Mouse (Mus musculus): ENCODE data around the gene Nmrk2. TPM values are rescaled to one million over a fixed set of nuclear protein-coding genes. Genes with fewer than 3 reads are reported as not detected.

The Nmrk2 gene
- polyA plus RNA-seq, 1 experiment from 2014 or later = 0.41 TPM

Other genes with a start within 250 kb of the Nmrk2 start
- 7.7 and 8.7 TPM in 2 replicates for gene Gng7, start 187.1 kb downstream of the Nmrk2 start, polyA plus RNA-seq (2015; fragmentation: Nextera tagmentation; extraction: Ambion mirVana)
- gene Diras1, start 176.4 kb downstream of the Nmrk2 start, polyA plus RNA-seq (2015; fragmentation: Nextera tagmentation; extraction: Ambion mirVana) = 0.05 and 0.29 TPM in 2 replicates
- gene Slc39a3, start 164.6 kb downstream of the Nmrk2 start, polyA plus RNA-seq (2015; fragmentation: Nextera tagmentation; extraction: Ambion mirVana) = 21.3 and 21.8 TPM in 2 replicates
- 200 and 204 TPM in 2 replicates for gene Sgta, start 141.9 kb downstream of the Nmrk2 start, polyA plus RNA-seq (2015; fragmentation: Nextera tagmentation; extraction: Ambion mirVana)
- 79.3 and 91.0 TPM in 2 replicates for gene Thop1, start 132.0 kb downstream of the Nmrk2 start, polyA plus RNA-seq (2015; fragmentation: Nextera tagmentation; extraction: Ambion mirVana)
- 0.73 and 1.5 TPM in 2 replicates for gene Creb3l3, start 103.2 kb downstream of the Nmrk2 start, polyA plus RNA-seq (2015; fragmentation: Nextera tagmentation; extraction: Ambion mirVana)
- gene Map2k2, start 96.1 kb downstream of the Nmrk2 start, polyA plus RNA-seq (2015; fragmentation: Nextera tagmentation; extraction: Ambion mirVana) = 165 and 167 TPM in 2 replicates
- gene Zbtb7a, start 66.8 kb downstream of the Nmrk2 start, polyA plus RNA-seq (2015; fragmentation: Nextera tagmentation; extraction: Ambion mirVana) = 58.6 and 61.4 TPM in 2 replicates
- gene Pias4, start 34.1 kb downstream of the Nmrk2 start, polyA plus RNA-seq (2015; fragmentation: Nextera tagmentation; extraction: Ambion mirVana) = 48.0 and 50.6 TPM in 2 replicates
- gene Eef2, start 25.4 kb downstream of the Nmrk2 start, polyA plus RNA-seq (2015; fragmentation: Nextera tagmentation; extraction: Ambion mirVana) = 564 and 615 TPM in 2 replicates
- 45.7 and 53.5 TPM in 2 replicates for gene Dapk3, start 19.0 kb downstream of the Nmrk2 start, polyA plus RNA-seq (2015; fragmentation: Nextera tagmentation; extraction: Ambion mirVana)
- gene 4930442H23Rik, start 18.2 kb downstream of the Nmrk2 start, polyA plus RNA-seq (2015; fragmentation: Nextera tagmentation; extraction: Ambion mirVana) = not detected in 2 replicates
- gene Atcay, start 28.8 kb upstream of the Nmrk2 start, polyA plus RNA-seq (2015; fragmentation: Nextera tagmentation; extraction: Ambion mirVana) = 0.25 and 0.28 TPM in 2 replicates
- 8.7 and 10.9 TPM in 2 replicates for gene Zfr2, start 31.1 kb upstream of the Nmrk2 start, polyA plus RNA-seq (2015; fragmentation: Nextera tagmentation; extraction: Ambion mirVana)
- 5.4 and 6.0 TPM in 2 replicates for gene Matk, start 50.9 kb upstream of the Nmrk2 start, polyA plus RNA-seq (2015; fragmentation: Nextera tagmentation; extraction: Ambion mirVana)
- 189 and 194 TPM in 2 replicates for gene Mrpl54, start 64.9 kb upstream of the Nmrk2 start, polyA plus RNA-seq (2015; fragmentation: Nextera tagmentation; extraction: Ambion mirVana)
- 77.1 and 87.5 TPM in 2 replicates for gene Apba3, start 64.9 kb upstream of the Nmrk2 start, polyA plus RNA-seq (2015; fragmentation: Nextera tagmentation; extraction: Ambion mirVana)
- gene Tjp3, start 89.5 kb upstream of the Nmrk2 start, polyA plus RNA-seq (2015; fragmentation: Nextera tagmentation; extraction: Ambion mirVana) = 8.4 and 9.9 TPM in 2 replicates
- gene Pip5k1c, start 90.9 kb upstream of the Nmrk2 start, polyA plus RNA-seq (2015; fragmentation: Nextera tagmentation; extraction: Ambion mirVana) = 44.8 and 48.1 TPM in 2 replicates
- 37.3 and 39.3 TPM in 2 replicates for gene Cactin, start 119.1 kb upstream of the Nmrk2 start, polyA plus RNA-seq (2015; fragmentation: Nextera tagmentation; extraction: Ambion mirVana)
- 11.9 and 12.8 TPM in 2 replicates for gene Tbxa2r, start 126.7 kb upstream of the Nmrk2 start, polyA plus RNA-seq (2015; fragmentation: Nextera tagmentation; extraction: Ambion mirVana)
- 0.04 and 0.07 TPM in 2 replicates for gene Gipc3, start 141.2 kb upstream of the Nmrk2 start, polyA plus RNA-seq (2015; fragmentation: Nextera tagmentation; extraction: Ambion mirVana)
- 86.0 and 89.9 TPM in 2 replicates for gene Hmg20b, start 148.4 kb upstream of the Nmrk2 start, polyA plus RNA-seq (2015; fragmentation: Nextera tagmentation; extraction: Ambion mirVana)
- gene Mfsd12, start 155.4 kb upstream of the Nmrk2 start, polyA plus RNA-seq (2015; fragmentation: Nextera tagmentation; extraction: Ambion mirVana) = 13.3 and 13.4 TPM in 2 replicates
- 0.60 and 1.6 TPM in 2 replicates for gene 4930404N11Rik, start 163.8 kb upstream of the Nmrk2 start, polyA plus RNA-seq (2015; fragmentation: Nextera tagmentation; extraction: Ambion mirVana)
- gene Fzr1, start 176.5 kb upstream of the Nmrk2 start, polyA plus RNA-seq (2015; fragmentation: Nextera tagmentation; extraction: Ambion mirVana) = 82.2 and 90.9 TPM in 2 replicates
- 79.8 and 88.7 TPM in 2 replicates for gene Dohh, start 182.4 kb upstream of the Nmrk2 start, polyA plus RNA-seq (2015; fragmentation: Nextera tagmentation; extraction: Ambion mirVana)
- 2.1 and 3.1 TPM in 2 replicates for gene Gm48551, start 182.4 kb upstream of the Nmrk2 start, polyA plus RNA-seq (2015; fragmentation: Nextera tagmentation; extraction: Ambion mirVana)
- gene Gm48552, start 187.0 kb upstream of the Nmrk2 start, polyA plus RNA-seq (2015; fragmentation: Nextera tagmentation; extraction: Ambion mirVana) = 0.51 and 1.7 TPM in 2 replicates
- 2.9 and 3.6 TPM in 2 replicates for gene Smim24, start 191.0 kb upstream of the Nmrk2 start, polyA plus RNA-seq (2015; fragmentation: Nextera tagmentation; extraction: Ambion mirVana)